Mouse (Mus musculus): ENCODE results near the gene Pmis2.

Pmis2 gene

GRCm38 (mm10) chr7:30671480-30671879 is at the start of gene Pmis2:
TSS of gene Pmis2 (minus strand) at chr7:30671605.
- no peak for DNase-seq (ENCODE audit: low spot score)

GRCm38 (mm10) chr7:30719669-30720068 is 48.3 kb upstream of the Pmis2 start:
- DNase-seq (ENCODE audit: low spot score) = no peak

GRCm38 (mm10) chr7:30717716-30718046 is 46.3 kb upstream of the Pmis2 start:
- no peak for DNase-seq (ENCODE audit: low spot score)

GRCm38 (mm10) chr7:30717006-30717715 is 45.8 kb upstream of the Pmis2 start:
- peak; percentile 35 for DNase-seq (ENCODE audit: low spot score)

- DNase-seq (ENCODE audit: low spot score) = no peak
Measured at GRCm38 (mm10) chr7:30711942-30712341, 40.5 kb upstream of the Pmis2 start, which contains the start of gene Atp4a. TSS of gene Atp4a (plus strand) at chr7:30712209.

GRCm38 (mm10) chr7:30707441-30707840 is 36.0 kb upstream of the Pmis2 start:
- DNase-seq (ENCODE audit: low spot score) = no peak

- no peak for DNase-seq (ENCODE audit: low spot score)
Measured at GRCm38 (mm10) chr7:30706214-30706882, 34.9 kb upstream of the Pmis2 start.

GRCm38 (mm10) chr7:30698589-30698988 is 27.2 kb upstream of the Pmis2 start, which contains the start of gene 2200002J24Rik:
TSS of gene 2200002J24Rik (plus strand) at chr7:30698926.
- no peak for DNase-seq (ENCODE audit: low spot score)

- DNase-seq (ENCODE audit: low spot score) = no peak
Measured at GRCm38 (mm10) chr7:30698101-30698500, 26.7 kb upstream of the Pmis2 start.

- DNase-seq (ENCODE audit: low spot score) = no peak
Measured at GRCm38 (mm10) chr7:30688325-30688724, 16.9 kb upstream of the Pmis2 start.

- no peak for DNase-seq (ENCODE audit: low spot score)
Measured at GRCm38 (mm10) chr7:30683425-30683824, 12.0 kb upstream of the Pmis2 start.

GRCm38 (mm10) chr7:30681897-30682296 is 10.5 kb upstream of the Pmis2 start:
- no peak for DNase-seq (ENCODE audit: low spot score)

- no peak for DNase-seq (ENCODE audit: low spot score)
Measured at GRCm38 (mm10) chr7:30678263-30678975, 7.0 kb upstream of the Pmis2 start.

GRCm38 (mm10) chr7:30669229-30669628 is 2.2 kb downstream of the Pmis2 start:
- no peak for DNase-seq (ENCODE audit: low spot score)

- no peak for DNase-seq (ENCODE audit: low spot score)
Measured at GRCm38 (mm10) chr7:30665321-30665720, 6.1 kb downstream of the Pmis2 start.

- peak; percentile 90 for DNase-seq (ENCODE audit: low spot score)
Measured at GRCm38 (mm10) chr7:30664529-30665200, 6.7 kb downstream of the Pmis2 start, which contains the start of gene Haus5. TSS of gene Haus5 (minus strand) at chr7:30664994.

GRCm38 (mm10) chr7:30649591-30650540 is 21.5 kb downstream of the Pmis2 start, which contains the start of gene Rbm42:
TSS of gene Rbm42 (minus strand) at chr7:30650317.
- peak; percentile 99 for DNase-seq (ENCODE audit: low spot score)

GRCm38 (mm10) chr7:30639083-30639482 is 32.3 kb downstream of the Pmis2 start:
- no peak for DNase-seq (ENCODE audit: low spot score)

- DNase-seq (ENCODE audit: low spot score) = no peak
Measured at GRCm38 (mm10) chr7:30636395-30636794, 35.0 kb downstream of the Pmis2 start.

- DNase-seq (ENCODE audit: low spot score) = no peak
Measured at GRCm38 (mm10) chr7:30635752-30636151, 35.7 kb downstream of the Pmis2 start, which contains the start of gene Etv2. TSS of gene Etv2 (minus strand) at chr7:30635852.

- DNase-seq (ENCODE audit: low spot score) = no peak
Measured at GRCm38 (mm10) chr7:30634621-30635020, 36.8 kb downstream of the Pmis2 start.

Data from left cerebral cortex, adult 11 months (tissue).